Mouse (Mus musculus): ENCODE data around the gene Car3. TPM values are rescaled to one million over a fixed set of nuclear protein-coding genes. Genes with fewer than 3 reads are reported as not detected.

The Car3 gene
- total RNA-seq, 2 experiments from 2014 or later: 1,448 to 1,773 TPM

- no peak for DNase-seq (ENCODE audit: low spot score)
Measured at GRCm38 (mm10) chr3:14904165-14904564, 40.9 kb downstream of the Car3 start.

GRCm38 (mm10) chr3:14907271-14907670 is 44.0 kb downstream of the Car3 start:
- no peak for DNase-seq (ENCODE audit: low spot score)

DNA sequence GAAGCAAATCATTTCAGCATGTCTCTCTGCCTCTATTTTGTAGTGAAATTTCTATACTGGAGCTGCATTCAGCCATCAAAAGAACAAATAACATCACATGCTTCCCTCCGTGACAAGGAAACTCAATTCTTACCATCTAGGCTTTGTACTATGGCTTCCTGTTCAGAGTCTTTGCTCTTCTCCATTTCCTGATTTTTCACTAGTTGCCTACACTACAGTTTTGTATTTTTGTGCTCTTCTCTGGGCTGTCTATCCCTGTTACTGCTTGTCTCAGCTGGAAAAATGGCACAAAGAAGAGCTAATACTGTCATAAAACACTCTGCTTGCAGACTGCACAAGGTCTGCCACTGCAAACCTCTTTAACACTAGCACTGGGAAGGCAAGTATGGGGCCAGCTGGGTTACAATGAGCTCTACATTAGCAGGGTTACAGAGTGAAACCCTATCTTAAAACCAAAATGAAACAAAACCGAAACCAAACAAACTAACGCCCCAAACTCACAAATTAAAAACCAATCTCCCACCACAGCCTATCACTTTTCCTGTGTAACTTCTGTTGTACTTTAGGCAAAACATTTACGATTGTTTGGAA is 48.8 kb downstream of the Car3 start:
- no peak for DNase-seq (ENCODE audit: low spot score)

DNA sequence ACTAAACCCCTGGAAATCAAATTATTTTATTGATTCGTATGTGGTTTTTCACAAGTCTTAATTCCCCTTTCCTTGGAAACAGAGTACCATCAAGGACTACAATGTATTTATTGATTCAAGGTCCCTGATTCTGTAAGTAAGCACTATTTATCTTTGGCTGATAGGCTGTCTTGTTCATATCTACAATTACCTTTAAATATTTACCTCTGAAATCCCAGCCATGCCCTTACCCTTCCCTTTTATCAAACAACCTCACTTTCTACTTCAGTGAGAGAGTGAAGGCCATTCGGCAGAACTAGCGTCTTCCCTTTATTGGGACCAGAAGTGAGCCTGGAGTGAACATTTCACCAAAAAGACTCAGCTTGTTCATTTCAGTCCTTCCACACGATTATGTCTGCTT is 50.5 kb downstream of the Car3 start:
- no peak for DNase-seq (ENCODE audit: low spot score)

DNA sequence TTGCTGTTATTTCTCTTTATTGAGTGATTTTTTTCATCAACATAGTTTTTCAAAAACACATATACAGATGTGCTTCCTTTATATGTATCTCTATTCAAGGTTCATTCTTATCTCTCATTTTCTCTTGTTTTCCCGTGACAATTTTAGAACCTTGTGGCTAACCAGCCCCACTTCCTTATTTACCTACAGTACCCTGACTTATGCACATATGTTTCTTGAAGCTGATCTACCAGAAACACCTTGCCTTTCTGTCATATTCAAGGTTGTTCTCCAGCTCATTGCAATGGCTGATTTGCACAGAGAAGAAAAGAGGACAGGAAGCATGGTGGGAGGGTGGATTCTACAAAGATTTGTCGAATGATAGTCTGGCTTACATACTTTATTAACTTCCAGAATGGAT is 52.0 kb downstream of the Car3 start:
- DNase-seq (ENCODE audit: low spot score): no peak

DNA sequence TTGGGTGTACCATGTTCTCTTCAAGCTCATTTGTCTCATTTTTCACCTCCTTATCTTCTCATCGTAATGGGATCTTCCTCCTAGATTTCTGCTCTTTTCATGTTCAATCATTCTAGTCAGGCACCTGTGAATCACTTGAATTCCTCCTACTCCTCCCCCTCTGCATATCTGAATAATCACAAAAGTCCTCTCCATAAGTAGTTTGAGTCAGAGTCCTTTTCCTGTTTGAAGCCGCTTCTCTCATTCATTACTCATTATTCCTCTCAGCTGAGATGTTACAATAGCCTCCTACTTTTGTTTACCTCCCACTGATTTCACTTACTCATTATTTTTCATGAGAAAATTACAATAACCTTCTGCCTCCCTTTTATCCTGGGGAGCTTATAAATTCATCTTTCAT is 53.9 kb downstream of the Car3 start:
- no peak for DNase-seq (ENCODE audit: low spot score)

Other genes with a start within 250 kb of the Car3 start
- gene Car13, start 221.8 kb upstream of the Car3 start, total RNA-seq (2021): under 1 TPM; 0.39 to 0.83 TPM
- under 1 TPM; 0.31 to 0.71 TPM for gene Car1, start 55.1 kb upstream of the Car3 start, total RNA-seq (2021)
- gene Car2, start 22.8 kb downstream of the Car3 start, total RNA-seq (2021): 10 to 100 TPM; 17.2 to 19.0 TPM

All from gastrocnemius, adult 18-20 months (tissue).